Mouse (Mus musculus) right cerebral cortex, adult 2 months (tissue): ENCODE measurements around the gene Kbtbd13.

Source experiments
- DNase-seq, 2 experiments: peaks; one replicate each; pipeline ENCODE4 v3.0.0; 2021 to 2022; ENCODE audit warnings: low spot score in 2 of 2

Gene Kbtbd13

DNA sequence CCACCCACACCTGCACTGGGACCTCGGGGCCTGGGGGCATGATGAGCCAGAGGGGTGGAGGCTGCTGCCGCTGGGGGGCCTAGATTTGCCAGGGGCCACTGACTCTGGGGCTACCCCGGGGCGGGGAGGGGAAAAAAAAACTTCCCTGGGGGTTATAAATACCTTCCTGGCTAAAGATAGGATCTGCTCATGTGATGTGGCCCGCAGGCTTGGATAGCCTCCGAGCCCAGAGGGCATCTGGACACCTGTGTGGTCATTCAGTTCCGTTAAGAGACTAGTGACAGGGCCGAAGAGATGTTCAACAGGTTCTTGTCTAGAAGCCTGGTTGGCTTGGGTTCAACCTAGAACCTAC is at the start of gene Kbtbd13:
Kbtbd13 (minus strand) TSS at position 40 of the 352 bp plus-strand sequence.
- no peak for DNase-seq

- DNase-seq, result peak; percentile 88 to 92
These were observed 44.3 kb upstream of the Kbtbd13 start, which contains the start of gene Mtfmt for GRCm38 (mm10) chr9:65435671-65436301. Gene Mtfmt (plus strand): TSS chr9:65435782.

DNA sequence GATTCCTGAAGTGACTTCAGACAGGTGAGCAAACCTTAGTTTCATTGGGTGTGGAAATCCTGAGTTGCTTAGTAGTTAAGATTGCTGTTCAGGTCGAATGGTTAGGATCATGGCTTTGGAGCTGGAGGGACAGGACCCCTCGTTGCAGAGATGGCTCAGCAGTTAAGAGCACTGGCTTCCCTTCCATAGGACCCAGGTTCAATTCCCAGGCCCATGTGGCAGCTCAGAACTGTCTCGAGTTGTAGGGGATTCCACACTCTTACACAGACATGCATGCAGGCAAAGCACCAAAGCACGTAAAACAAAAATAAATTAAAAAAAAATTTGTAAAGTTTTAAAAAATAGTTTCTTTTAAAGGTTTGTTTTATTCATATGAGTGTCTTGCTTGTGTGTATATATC is 43.8 kb upstream of the Kbtbd13 start:
- no peak for DNase-seq

- peak in 1 of 2 experiments; percentile 35 for DNase-seq
These were observed 42.7 kb upstream of the Kbtbd13 start for GRCm38 (mm10) chr9:65434140-65434539.

DNA sequence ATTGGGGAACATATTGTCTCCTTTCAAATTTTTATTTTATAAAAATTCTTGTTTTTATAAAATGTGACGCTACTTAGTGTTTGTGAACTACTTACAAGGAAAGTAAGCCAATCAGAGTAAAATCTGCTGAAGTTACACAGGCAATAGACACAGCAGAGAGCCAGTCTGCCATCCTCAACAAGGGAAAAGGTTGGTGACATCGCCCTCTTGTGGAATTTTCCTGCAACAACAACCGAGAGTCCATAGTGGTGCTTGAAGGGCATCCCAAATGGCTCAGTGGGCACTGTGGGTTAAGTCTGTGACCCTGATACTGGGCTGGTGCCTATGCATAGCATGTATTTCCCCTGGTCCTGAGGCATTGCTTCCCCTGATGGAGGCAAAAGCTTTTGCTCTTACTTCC is 40.8 kb upstream of the Kbtbd13 start:
- peak; percentile 93 to 96 for DNase-seq

GRCm38 (mm10) chr9:65430921-65431320 is 39.5 kb upstream of the Kbtbd13 start:
- DNase-seq, result no peak

GRCm38 (mm10) chr9:65430401-65430800 is 38.9 kb upstream of the Kbtbd13 start:
- DNase-seq, result no peak

- DNase-seq, result no peak
These were observed 36.6 kb upstream of the Kbtbd13 start for GRCm38 (mm10) chr9:65428003-65428402.

- no peak for DNase-seq
These were observed 36.1 kb upstream of the Kbtbd13 start for GRCm38 (mm10) chr9:65427511-65427910.

- DNase-seq, result no peak
These were observed 32.9 kb upstream of the Kbtbd13 start for GRCm38 (mm10) chr9:65424393-65424792.

- DNase-seq, result no peak
These were observed 31.5 kb upstream of the Kbtbd13 start, which contains the start of gene Slc51b for GRCm38 (mm10) chr9:65422760-65423501. Gene Slc51b (minus strand): TSS chr9:65422955.

GRCm38 (mm10) chr9:65419633-65420032 is 28.2 kb upstream of the Kbtbd13 start:
- DNase-seq, result no peak

GRCm38 (mm10) chr9:65417738-65418137 is 26.3 kb upstream of the Kbtbd13 start:
- no peak for DNase-seq

- no peak for DNase-seq
These were observed 19.9 kb upstream of the Kbtbd13 start for GRCm38 (mm10) chr9:65411326-65411725.

DNA sequence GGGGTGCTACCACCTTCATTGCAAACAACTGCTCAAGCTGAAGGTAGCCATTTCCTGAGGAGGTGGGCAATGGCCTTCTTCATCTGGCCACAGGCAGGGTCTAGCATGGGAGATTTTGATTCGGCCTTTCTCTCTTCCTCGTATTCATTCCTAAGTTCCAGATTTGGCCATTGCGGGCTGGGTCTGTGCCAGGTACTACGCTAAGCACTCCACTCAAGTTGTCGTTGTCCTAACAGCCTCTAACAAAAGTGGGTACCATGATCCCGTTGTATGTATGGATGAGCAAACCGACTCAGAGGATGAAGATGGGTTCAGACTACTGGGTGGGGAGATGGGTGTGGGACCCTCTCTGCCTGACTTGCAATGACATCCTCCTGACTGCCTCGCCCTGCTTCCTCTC is 18.9 kb upstream of the Kbtbd13 start:
- DNase-seq, result no peak

- no peak for DNase-seq
These were observed 17.4 kb upstream of the Kbtbd13 start for GRCm38 (mm10) chr9:65408871-65409295.

GRCm38 (mm10) chr9:65407861-65408260 is 16.4 kb upstream of the Kbtbd13 start:
- no peak for DNase-seq

DNA sequence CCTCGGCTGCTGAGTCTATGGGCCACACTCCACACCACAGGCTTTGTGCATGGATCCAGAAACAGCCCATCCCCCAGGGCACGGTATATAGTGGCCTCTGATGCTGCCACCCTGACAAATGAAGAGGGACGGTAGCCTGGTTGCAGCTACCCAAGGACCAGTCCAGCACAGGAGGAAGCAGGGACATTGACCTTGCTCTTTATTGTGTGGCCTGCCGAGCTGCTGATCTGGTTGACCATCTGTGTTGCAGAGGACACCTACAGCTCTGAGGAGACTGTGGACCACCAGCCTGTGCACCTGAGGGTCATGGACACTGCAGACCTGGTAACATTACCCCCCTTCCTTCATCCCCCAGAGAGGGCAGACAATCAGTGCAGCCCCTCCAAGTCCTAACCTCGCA is 15.9 kb upstream of the Kbtbd13 start:
- no peak for DNase-seq

DNA sequence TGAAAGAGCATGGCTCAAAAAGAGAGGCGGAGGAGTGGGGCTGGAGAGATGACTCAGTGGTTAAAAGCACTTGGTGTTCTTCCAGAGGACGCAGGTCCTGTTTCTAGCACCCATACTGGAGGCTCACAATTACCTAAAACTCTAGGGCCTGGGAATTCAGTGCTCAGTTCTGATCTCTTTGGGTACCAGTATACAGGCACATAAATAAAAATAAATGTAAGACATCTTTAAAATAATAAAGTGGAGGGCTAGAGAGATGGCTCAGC is 13.7 kb upstream of the Kbtbd13 start:
- DNase-seq, result no peak

- peak; percentile 69 to 83 for DNase-seq
These were observed 13.1 kb upstream of the Kbtbd13 start for GRCm38 (mm10) chr9:65404331-65405183.

GRCm38 (mm10) chr9:65399934-65400333 is 8.5 kb upstream of the Kbtbd13 start:
- DNase-seq, result no peak

- DNase-seq, result peak; percentile 35 to 49
These were observed 6.8 kb upstream of the Kbtbd13 start, which contains the start of gene Rasl12 for GRCm38 (mm10) chr9:65398279-65398678. Gene Rasl12 (plus strand): TSS chr9:65398506.
